Mouse (Mus musculus) monocyte, adult 2 months (primary cell): ENCODE data around the gene Ubiad1.
A peak's percentile ranks its signal among the peaks of the same experiment; 100 is the strongest.

Experiments
- DNase-seq, 2 experiments: peaks; one replicate each; pipeline ENCODE4 v3.0.0; 2022; ENCODE audit warnings: low spot score in 2 of 2, low read depth in 1 of 2

Gene Ubiad1

DNA sequence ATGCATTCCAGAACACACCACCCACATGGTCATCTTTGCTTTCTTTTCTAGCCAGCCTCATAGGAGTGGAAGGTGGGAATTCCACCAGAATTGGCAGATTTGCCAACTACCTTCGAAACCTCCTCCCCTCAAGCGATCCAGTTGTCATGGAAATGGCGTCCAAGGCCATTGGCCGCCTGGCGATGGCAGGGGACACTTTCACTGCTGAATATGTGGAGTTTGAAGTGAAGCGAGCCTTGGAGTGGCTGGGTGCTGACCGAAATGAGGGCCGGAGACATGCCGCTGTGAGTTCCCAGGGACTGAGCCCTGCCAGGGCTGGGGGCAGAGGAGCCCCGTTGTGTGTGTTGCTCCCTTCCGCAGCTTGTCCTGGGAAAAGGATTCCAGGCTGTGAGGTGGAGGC, 9.1 kb upstream of the Ubiad1 start:
- DNase-seq: no peak

DNA sequence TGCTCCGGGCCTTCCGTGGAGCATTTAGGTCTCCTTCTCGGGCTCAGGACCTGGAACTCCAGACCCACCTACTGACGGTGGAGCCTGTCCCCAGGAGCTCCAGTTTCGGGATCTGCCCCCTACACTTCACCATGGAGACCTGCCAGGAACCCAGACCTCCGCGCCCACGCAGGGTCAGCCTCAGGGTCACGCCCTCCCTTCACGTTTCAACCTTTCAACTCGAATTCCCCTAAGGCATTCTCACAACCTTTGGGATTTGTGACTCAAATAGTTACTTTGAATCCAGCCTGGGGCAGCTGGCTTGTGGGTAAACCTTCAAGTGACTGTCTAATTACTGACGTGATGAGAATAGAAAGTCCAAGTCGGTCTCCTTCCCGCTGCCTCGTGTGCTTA, 4.3 kb upstream of the Ubiad1 start:
- no peak for DNase-seq

DNA sequence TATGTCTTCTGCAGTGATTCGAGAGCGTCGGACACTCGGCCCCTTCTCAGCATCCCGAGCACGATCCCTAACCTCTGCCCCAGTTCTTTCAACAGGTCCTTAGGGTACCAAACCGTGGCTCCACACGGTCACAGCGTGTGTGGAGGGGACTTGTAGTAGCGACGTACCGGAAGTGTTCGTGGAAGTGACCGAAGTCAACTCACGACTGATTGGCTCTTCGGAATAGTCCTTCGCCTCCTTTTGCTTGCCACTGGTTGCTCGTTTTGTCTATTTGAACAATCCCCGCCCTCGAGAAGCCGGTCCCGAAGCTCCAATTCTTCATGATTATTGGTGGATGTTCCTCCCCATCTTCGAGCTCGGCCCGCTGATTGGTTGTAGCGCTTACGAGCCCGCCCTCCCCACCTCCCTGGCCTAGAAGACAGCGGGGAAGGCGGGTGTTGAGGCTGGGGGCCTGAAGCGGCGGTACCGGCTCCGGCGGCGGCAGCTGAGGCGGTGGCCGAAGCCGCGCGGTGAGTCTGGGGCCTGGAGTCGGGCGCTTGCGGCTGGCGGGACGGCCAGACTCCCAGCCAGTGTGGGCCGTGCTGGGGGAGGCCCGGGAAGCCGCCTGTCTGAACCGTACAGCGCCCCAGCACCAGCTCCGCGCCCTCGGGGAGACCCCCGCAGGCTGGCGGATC, 3.7 kb upstream of the Ubiad1 start, which contains the start of gene Mtor:
Gene Mtor, plus strand, starts transcription at position 433 of the 674 bp plus-strand sequence.
- peak; percentile 84 to 87 for DNase-seq

DNA sequence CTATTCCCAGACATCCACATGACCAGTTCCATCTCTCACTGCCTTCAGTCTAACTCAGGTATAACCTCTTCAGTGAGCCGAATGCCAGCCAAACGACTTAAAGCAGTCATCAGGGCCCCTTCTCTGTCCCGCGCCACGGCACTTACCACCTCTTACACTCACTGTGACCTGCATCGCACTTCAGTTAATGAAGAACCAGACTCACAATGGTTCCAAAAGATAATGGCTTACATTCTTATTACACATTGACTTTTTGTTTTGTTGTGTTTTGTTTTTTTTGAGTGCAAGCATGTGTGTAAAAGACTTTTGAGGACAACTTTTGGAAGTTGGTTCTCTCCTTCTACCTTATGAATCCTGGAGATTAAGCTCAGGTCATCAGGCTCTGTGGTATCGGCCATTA, 2.0 kb downstream of the Ubiad1 start:
- no peak for DNase-seq

DNA sequence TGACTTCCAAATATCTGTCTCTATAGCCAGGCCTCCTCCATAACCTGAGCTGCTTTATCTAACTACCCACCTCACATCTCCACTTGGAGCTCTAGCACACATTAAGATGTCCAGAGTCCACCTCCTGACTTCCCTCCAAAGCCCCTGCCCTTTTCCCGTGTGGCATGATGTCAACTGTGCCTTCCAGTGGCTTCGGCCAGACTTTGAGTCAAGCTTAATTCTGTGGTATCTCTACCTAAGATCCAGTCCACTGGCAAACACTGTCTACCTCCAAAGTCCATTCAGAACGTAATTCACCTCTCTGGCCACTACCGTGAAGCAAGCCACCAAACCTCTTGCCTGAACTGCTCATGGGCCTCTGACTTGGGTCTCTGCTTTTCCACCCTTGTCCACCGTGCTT, 2.6 kb downstream of the Ubiad1 start:
- no peak for DNase-seq

DNA sequence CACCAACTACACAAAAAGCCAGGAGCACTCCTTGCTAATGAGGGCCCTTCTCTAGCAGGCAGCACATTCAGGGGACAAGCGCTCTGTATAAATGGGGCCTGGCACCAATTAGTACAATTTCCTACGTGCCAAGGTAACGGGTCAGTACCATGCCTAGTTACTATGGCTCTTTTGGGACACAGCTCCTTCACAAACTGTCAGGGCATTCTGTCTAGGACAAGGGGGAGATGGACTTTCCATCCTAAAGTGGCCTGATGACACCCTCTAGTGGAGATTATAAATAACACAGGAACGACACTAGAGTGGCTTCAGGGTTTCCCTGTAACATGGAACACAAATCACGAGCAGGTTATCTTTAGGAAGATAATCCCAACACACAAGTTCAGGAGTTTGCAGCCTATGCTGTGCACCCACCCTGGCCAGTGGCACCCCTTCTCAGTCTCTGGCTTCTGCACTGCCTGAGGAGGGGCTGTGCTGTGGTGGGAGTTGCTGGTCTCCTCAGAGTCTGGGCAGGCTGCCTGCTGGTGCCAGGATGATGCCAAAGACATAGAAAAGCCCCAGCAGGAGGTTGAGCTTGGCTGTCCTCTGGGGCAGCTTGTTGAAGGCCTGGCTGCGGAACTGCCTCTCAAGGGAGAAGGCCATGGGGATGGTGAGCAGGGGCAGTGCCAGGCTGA, 8.8 kb downstream of the Ubiad1 start:
- no peak for DNase-seq

DNA sequence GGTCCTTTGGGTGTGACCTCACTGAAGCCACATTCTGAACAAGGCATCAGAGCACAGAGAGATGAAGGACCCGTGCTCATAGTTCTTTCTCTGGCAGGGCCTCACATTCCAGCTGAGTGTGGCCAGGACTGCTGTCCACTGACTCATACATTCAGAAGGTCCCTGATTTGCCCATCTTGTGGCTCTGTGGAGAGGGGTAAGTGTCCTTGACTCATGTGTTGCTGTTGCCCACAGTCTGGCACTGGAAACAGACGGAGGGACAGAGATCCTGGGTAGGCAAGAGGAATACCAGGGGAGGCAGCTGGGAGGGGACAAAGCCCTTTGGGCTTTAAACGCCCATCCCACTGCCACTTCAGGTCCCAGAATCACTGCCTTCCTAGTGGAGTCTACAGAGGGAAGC, 9.5 kb downstream of the Ubiad1 start:
- no peak for DNase-seq

DNA sequence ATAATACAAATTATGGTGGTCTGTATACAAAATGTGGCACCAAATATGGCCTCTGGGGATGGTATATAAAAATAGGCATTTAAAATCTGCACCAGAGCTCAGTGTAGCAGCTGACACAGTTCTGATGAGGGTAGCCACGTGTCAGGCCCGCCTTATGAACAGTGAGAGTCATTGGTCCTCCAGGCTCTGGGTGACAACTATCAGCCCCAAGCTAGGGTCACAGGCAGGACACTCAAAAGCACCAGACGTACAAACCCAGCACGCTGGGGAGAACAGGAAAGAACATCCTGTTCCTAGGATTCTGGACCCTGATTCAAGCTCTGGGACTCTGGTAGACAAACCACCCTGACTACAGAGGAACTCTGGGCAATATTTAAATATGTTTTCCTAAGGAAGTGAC, 10.0 kb downstream of the Ubiad1 start:
- DNase-seq: no peak

DNA sequence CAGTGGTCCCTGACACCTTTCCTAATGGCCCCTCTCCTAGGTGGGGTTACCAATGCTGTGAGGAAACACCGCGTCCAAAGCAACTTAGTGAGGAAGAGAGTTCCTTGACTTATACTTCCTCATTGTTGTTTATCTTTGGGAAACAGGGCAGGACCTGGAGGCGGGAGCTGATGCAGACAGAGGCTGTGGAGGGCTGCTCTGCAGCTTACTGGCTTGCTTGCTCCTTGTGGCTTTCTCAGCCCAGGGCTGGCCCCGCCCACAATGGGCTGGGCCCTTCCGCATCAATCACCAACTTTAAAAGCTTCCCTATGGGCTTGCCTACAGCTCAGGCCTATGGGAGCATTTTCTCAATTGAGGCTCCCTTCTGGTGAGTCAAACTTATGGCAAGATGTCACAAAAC, 10.8 kb downstream of the Ubiad1 start:
- DNase-seq: no peak

DNA sequence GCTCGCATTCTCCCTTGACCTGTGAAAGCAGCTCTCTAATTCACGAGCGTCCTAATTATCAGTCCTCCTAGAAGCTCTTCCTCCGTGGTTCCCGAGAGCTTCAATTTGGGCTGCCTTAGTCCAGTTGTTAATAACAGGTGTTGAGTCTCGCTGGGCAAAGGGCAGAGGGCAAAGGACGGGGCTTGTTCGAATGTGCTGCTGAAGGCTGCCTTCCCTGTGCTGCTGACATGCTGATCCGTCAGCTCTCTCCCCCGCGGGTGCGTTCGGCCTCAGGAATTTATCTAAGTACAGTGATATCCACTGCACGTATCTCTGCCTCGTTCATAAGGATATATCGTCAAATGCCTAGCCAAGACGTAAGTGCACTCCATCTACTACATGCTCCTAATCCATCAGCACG, 11.2 kb downstream of the Ubiad1 start:
- DNase-seq: no peak

DNA sequence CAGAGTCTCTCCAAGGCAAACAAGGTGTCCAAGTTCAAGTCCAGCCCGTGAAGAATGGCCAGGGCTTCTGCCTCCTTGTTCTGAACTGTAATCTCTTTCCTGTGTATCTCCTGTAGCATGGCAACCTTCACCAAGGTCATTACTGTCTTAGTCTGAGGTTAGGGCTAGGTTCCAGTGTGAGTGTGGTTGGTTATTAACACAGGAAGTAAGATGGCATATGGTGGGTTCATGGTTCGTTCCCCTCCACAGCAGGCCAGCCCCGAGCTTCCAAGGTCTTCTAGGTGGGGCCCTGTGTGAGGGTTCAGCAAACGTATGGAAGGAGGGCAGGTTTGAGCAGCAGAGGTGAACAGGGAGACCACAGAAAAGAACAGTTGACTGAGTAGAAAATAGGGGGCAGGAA, 12.1 kb downstream of the Ubiad1 start:
- DNase-seq: no peak

DNA sequence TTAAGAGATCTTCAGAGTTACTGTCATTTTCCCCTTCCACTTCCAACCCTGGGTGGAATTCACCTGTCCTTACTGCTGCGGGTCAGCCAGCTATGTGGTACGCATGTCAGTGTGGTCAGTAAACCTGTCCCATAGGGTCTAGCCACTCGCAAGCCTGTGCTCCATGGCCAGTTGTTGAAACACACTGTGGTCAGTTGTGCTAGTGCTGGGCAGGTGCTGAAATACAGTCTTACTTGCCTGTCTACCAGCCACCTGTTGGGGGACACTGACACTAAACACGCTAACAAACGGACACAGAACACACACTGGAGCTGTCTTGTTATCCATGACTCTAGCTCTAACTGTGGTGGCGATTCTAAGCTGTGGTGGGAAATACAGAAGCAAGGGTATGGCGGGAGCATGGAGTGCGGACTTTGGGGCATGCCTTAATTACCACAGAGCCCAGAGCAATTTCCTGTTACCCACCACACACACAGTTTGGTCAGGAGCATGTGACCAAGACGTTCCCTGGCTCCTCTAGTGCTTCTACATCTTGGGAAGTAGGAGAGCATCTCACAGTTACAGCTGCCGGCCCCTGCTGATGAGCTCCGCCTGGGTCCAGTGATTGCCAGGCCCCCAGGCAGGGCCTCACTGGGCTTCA, 13.6 kb downstream of the Ubiad1 start:
- no peak for DNase-seq

DNA sequence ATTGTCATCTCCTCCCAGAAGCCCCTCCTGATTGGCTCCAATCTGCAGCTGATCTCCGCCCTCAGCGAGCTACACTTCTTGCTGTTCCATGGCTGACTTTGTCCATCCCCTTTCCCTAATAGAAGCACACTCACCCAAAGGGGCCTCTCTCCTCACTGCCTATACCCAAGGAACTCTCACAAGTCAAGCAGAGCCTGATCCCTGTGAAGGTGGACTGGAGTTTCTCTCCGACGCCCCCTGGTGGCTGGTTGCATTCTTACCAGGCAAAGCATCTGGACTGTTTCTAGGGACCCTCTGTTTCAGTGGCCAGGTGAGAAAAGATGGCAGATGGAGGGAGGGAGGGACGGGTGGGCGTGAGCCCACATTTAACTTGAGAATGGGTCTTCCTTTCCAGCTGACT, 14.9 kb downstream of the Ubiad1 start:
- DNase-seq: no peak

DNA sequence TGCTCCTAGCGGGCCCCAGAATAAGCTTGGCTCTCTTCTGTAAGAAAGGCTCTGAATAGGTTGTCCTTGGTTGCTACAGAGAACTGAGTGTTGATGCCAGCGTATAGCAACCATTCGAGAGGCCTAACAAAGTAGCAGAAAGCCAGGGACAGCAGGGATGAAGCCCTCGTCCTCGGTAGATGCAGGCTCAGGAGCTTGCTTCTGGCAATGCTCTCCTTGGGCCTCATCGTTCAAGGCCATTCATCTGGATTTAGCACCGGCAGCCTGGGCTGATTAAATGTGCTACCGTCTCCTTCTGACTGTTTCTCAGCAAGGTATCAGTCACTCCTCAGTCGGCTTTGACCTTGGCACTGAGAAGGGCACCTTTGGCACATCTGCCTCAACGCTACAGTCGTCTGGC, 15.4 kb downstream of the Ubiad1 start:
- DNase-seq: no peak

DNA sequence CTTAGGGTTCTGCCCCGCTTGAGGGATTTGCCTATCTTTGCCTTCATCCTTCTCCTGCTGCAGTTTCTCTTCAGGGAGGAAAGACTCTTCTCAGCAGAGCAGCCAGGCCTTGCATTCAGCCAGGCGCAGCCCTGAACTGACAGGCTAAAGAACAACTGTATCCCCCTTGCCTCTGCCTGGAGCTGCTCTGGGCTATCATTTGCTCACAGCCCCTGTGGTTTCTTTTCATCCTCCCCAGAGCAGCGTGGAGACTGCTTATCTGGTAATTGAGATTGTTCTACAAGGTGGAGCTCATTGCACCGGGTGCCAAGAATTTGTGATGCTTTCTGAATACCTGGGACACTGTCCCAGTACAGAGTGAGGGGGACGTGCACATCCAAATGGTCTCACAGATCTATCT, 16.0 kb downstream of the Ubiad1 start:
- no peak for DNase-seq

DNA sequence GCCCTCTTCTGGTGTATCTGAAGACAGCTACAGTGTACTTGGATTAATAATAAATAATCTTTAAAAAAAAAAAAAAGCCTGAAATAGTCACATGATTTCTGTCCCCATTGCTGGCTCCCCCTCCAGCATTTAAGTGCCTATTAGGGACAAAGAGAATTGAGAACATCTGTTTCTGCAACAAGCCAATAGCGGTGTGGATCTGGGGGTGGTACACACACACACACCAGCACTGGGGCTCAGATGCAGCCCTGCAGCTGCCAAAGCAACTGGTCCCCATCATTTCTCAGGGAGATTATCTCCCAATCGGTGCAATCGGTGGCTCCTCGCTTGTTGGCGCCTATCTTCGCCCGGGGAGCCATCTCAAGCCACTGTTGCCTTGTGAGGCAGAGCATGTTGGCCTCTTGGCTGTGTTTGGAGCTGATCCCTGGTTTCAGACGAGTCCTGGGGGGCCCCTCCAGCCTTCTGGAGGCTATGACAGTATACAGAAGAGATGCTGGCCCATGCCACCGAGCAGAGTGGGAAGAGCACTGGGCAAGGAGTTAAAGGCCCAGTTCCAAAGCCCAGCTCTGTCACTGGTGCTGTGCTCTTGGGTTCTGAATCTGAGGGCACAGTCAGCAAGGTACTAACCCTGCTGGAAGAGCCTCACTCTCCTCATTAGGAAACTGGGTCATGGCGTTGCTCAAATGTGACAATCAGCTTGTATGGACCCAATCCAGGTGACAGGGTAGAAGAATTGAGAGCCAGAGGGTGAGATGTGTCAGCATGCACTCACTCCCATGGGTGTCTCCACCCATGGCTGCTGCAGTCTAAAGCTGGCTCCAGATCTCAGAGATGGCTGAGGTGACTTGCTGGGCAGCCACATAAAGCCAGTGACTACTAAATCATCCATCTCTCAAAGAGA, 17.4 kb downstream of the Ubiad1 start:
- DNase-seq: no peak

DNA sequence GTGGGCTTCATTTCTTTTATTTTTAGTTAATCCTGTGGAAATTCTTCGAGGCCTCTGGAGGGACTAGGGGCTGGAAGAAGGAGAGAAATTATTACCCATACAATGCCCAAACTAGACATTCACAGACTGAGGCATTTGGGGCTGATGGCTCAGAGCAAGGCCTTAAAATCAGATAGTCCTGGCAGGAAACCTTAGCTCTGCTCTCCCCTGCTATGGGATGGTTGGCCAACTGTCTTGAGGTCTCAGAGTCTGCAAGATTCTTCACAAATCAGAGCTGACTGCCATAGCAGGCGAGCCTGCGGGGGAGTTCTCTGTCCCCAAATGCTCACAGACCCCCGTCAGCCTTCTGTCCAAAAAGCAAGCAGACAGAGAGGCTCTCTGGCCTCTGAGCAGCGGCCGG, 27.0 kb downstream of the Ubiad1 start:
- no peak for DNase-seq

DNA sequence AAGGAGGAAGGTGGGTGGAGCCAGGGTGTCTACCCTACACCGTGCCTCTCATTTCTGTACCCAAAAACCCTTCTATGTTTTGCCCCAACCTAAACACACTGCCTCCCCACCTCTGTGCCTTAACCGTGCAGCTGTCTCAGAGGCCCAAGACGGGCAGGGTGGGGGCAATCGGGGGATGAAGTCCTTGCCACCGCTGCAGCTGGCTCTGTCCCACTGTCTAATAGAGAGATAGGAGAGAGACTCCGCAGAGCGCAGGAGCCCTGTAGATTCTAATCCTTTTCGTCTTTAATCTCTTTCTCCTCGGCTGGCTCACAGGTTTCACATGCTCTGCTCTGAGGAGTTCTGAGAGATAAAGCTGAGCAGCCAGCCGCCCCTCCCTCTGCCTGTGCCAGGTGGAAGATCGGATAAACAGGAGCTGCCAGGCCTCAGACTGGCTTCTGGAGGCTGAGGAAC, 27.5 kb downstream of the Ubiad1 start:
- no peak for DNase-seq

DNA sequence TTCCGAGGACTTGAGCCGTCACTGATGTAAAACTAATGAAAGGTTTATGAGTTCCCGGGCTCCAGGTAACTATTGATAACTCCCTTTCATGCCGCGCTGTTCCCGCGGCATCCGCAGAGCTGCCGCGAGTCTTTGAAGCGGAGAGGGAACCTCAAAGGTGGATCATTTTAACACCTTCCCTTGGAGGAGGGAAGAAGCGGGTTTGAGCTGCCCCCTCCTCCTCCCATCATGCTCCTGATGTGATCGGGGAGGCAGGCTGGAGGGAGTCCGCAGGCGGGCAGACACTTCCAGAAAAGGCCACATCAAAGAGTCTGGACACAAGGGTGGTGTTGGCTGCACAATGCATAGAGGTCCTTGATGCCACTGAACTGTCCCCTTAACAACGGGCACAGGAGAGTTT, 29.0 kb downstream of the Ubiad1 start:
- no peak for DNase-seq

DNA sequence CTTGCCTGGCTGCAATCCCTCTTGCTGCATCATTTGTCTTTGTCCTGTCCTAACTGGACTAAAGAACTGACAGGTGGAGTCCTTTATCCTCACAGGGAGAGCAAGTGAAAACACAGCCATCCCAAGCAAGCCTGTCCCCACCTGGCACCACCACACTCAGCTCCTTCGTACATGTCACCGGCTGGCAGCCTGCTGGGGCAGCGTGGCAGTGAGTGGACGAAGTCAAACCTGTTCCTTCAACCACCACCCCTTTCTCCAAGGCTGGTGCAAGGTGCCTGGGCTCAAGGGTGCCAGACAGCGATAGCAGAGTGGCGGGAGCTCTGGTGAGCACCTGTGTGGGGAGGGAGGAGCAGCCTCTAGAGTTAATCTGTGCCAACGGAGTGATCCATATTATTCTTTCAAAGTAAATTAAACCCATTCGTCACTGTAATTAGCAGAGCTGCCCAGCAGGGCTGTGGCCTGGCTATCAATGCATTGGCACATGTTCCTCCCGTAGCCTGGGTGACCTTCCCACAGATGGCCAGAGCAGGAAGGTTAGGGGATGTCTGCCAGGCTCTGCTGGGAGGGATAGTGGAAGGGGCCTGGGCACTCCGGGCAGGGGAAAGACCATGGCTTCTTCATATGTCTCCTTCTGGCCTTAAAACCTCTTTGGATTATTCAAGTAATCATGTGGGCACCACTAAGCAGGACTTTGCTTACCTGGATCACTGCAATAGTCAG, 36.2 kb downstream of the Ubiad1 start:
- DNase-seq: no peak

DNA sequence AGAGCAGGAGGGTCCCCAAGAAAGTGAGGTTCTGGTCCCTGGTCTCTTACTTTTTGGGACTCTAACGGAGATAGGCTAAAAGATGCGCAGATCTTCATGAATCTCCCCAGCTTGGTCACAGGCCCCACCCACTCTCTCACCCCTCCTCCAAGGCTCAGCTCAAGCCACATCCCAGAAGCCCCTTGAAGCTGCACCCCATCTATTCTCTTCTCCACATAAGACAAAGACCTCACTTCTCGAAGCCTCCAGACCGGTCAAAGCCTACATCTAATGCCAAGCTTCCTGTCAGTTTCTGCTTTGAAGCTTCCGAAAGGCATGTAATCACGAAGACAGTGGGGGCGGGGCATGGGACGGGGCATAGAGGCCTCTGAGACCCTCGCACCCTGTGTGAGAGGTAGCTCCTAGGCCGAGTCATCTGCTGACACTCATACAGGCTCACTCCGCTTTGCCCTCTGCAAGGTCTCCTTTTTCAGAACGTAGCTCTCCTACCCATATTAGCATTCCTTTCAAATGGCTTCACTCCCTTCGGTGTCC, 39.2 kb downstream of the Ubiad1 start:
- DNase-seq: no peak
